11 mouse cellular contexts compared by ENCODE assay signal in the genomic region with DNA sequence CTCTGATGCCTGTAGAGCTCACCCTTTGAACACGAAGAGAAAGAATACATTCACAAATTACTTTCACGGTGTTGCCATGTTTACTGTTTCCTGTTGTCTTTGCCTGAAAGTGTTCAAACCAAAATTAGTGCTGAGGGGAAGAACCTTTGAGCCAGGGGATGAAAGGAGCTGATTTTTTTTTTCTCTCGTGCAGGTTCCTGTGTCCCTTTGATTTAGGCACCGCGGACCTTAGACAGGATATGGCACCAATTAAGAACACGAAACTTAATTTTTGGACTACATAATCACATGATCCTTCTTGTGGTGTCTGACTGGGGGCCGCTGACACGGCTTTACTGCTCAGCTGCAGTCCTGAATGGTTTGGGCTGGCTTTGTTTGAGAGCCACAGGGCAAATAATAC.
"Had no signal": no experiment of that assay in that cellular context is flagged by ENCODE, and none has a peak within 500 bp of the region (broad histone marks: within the 10 kb centered on the region; RNA-seq: fewer than 3 reads in every experiment).

No protein-coding gene starts in this region.

- DNase-seq: kidney, adult 8-10 months; kidney, postnatal 25 days; lung, adult 2 months; spleen, adult 18-20 months; thymus, postnatal 4 days had no signal

- H3K4me2 ChIP-seq: limb, embryonic 13.5 days; liver, embryonic 15.5 days; midbrain, embryonic 15.5 days; neural tube, embryonic 15.5 days had no signal

- H3K27ac ChIP-seq: limb, embryonic 13.5 days; liver, embryonic 15.5 days; midbrain, embryonic 15.5 days; neural tube, embryonic 15.5 days had no signal

- H3K9me3 ChIP-seq: limb, embryonic 13.5 days; liver, embryonic 15.5 days; midbrain, embryonic 15.5 days; neural tube, embryonic 15.5 days had no signal

- ATAC-seq: intestine, postnatal 0 days; lung, postnatal 0 days; midbrain, embryonic 15.5 days had no signal

- H3K9ac ChIP-seq: limb, embryonic 13.5 days; liver, embryonic 15.5 days; midbrain, embryonic 15.5 days; neural tube, embryonic 15.5 days had no signal

- H3K36me3 ChIP-seq: limb, embryonic 13.5 days; liver, embryonic 15.5 days; midbrain, embryonic 15.5 days; neural tube, embryonic 15.5 days had no signal

- H3K27me3 ChIP-seq: midbrain, embryonic 15.5 days had no signal

- H3K4me1 ChIP-seq: liver, embryonic 15.5 days; midbrain, embryonic 15.5 days had no signal

- H3K4me3 ChIP-seq: limb, embryonic 13.5 days; liver, embryonic 15.5 days; midbrain, embryonic 15.5 days; neural tube, embryonic 15.5 days had no signal
